Mouse (Mus musculus) limb, embryonic 15.5 days (tissue): ENCODE data around the gene Commd4. TPM values are rescaled to one million over a fixed set of nuclear protein-coding genes. Genes with fewer than 3 reads are reported as not detected.

ENCODE experiments used
- ATAC-seq: fragments of 200-750 bp; cut with Nextera tagmentation; 2 replicates; pipeline ENCODE4 v1.8.0; 2017; ENCODE audit warnings: low read depth, moderate TSS enrichment; ENCODE audit not compliant: insufficient number of reproducible peaks, low FRiP score, low TSS enrichment
- H3K27ac ChIP-seq: fragments of 300-500 bp; sonication (generic); 2 replicates; pipeline ENCODE4 v1.5.1; 2015; ENCODE audit warnings: moderate library complexity, mild to moderate bottlenecking, inconsistent platforms
- H3K27me3 ChIP-seq: fragments of 300-500 bp; sonication (generic); 2 replicates; pipeline ENCODE4 v1.6.1; 2015; ENCODE audit warnings: inconsistent platforms
- H3K36me3 ChIP-seq: fragments of 300-500 bp; sonication (generic); 2 replicates; pipeline ENCODE4 v1.6.1; 2015; ENCODE audit warnings: inconsistent platforms
- H3K4me1 ChIP-seq: fragments of 300-500 bp; sonication (generic); 2 replicates; pipeline ENCODE4 v1.6.1; 2015; ENCODE audit warnings: inconsistent platforms
- H3K4me2 ChIP-seq: fragments of 300-500 bp; sonication (generic); 2 replicates; pipeline ENCODE4 v1.6.1; 2015; ENCODE audit warnings: mild to moderate bottlenecking, inconsistent platforms
- H3K4me3 ChIP-seq: fragments of 300-500 bp; sonication (generic); 2 replicates; pipeline ENCODE4 v1.5.1; 2015; ENCODE audit warnings: mild to moderate bottlenecking, inconsistent platforms
- H3K9ac ChIP-seq: fragments of 300-500 bp; sonication (generic); 2 replicates; pipeline ENCODE4 v1.6.1; 2015; ENCODE audit warnings: inconsistent platforms
- H3K9me3 ChIP-seq: fragments of 300-500 bp; sonication (generic); 2 replicates; pipeline ENCODE4 v1.6.1; 2016; ENCODE audit warnings: inconsistent platforms
- WGBS: fragments of 180-500 bp; shearing (Covaris S2); methylation state at CpG from one replicate; pipeline ENCODE4 v1.1.7; 2015; 5-methylcytosine and 5-hydroxymethylcytosine counted together
- polyA plus RNA-seq: library from polyadenylated mRNA; unstranded; fragments of >200 nt; fragmentation: Nextera tagmentation; extraction: Ambion mirVana; gene quantifications from 2 replicates; pipeline ENCODE4 v1.2.1, GENCODE M21; 2015

The Commd4 gene
- polyA plus RNA-seq, 1 experiment from 2014 or later: 93.7 TPM

GRCm38 (mm10) chr9:57139110-57139509 is 19.0 kb downstream of the Commd4 start:
- Histone ChIP-seq H3K27ac (no peak overlapping the region), H3K4me2 (no peak overlapping the region), H3K9ac (no peak overlapping the region), H3K27me3 (no peaks in the 10 kb centered on the region), H3K36me3 (peaks cover 92% of the 10 kb centered on the region), H3K4me1 (no peaks in the 10 kb centered on the region), H3K4me3 (no peak overlapping the region), H3K9me3 (no peaks in the 10 kb centered on the region)
- no peak for ATAC-seq
- 91% methylated on average over 9 of the region's 9 CpGs for WGBS

DNA sequence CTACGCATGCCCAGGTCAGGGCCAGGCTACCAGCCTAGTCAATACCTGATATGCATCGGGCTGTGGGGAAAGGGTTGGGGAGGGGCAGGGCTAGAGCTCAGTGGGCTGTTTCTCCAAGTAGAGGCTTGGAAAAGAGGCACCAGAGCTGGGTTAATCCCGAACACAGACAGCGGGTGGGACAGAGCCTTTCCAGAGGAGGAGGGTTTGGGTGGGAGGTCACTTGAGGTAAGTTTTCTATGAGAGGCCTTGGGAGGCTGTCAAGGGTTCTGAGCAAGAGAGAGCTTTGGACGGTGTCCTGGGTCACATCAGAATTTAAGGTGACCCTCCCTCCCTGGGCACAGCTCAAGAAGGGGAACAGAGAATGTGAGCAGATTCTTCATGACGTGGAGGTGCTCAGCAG is 19.6 kb downstream of the Commd4 start:
- Histone ChIP-seq H3K9ac (no peak overlapping the region), H3K4me3 (no peak overlapping the region), H3K4me1 (no peaks in the 10 kb centered on the region), H3K27me3 (no peaks in the 10 kb centered on the region), H3K4me2 (no peak overlapping the region), H3K9me3 (no peaks in the 10 kb centered on the region), H3K36me3 (peaks cover 91% of the 10 kb centered on the region), H3K27ac (no peak overlapping the region)
- ATAC-seq: no peak
- WGBS: 88% methylated on average over 6 of the region's 6 CpGs

- no peak for ATAC-seq
- peaks cover 86% of the 10 kb centered on the region for H3K36me3 ChIP-seq
- WGBS: 88% methylated on average over 9 of the region's 9 CpGs
Measured at GRCm38 (mm10) chr9:57137777-57138176, 20.4 kb downstream of the Commd4 start.

DNA sequence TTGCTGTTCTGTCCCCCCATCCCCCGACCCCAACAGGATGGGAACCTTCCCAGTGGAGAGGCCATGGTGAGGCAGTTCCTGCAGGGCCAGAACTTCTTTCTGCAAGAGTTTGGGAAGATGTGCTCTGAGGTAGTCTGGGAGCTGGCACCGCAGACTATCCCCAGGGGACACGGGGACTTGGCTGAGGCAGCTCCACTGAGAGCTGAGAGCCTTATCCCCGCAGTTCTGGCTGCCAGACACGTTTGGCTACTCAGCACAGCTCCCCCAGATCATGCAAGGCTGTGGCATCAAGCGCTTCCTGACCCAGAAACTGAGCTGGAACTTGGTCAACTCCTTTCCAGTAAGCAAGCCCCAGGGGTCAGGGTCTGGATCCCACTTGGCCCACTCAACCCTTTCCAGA is 20.9 kb downstream of the Commd4 start:
- Histone ChIP-seq H3K4me3 (no peak overlapping the region), H3K9ac (no peak overlapping the region), H3K4me1 (no peaks in the 10 kb centered on the region), H3K27ac (no peak overlapping the region), H3K9me3 (no peaks in the 10 kb centered on the region), H3K36me3 (peaks cover 81% of the 10 kb centered on the region), H3K4me2 (no peak overlapping the region), H3K27me3 (no peaks in the 10 kb centered on the region)
- 88% methylated on average over 6 of the region's 6 CpGs for WGBS
- no peak for ATAC-seq

More at GRCm38 (mm10) chr9:57137777-57138176, 20.4 kb downstream of the Commd4 start:
- Histone ChIP-seq H3K4me2 (no peak overlapping the region), H3K9ac (no peak overlapping the region), H3K27me3 (no peaks in the 10 kb centered on the region), H3K9me3 (no peaks in the 10 kb centered on the region), H3K4me3 (no peak overlapping the region), H3K27ac (no peak overlapping the region), H3K4me1 (no peaks in the 10 kb centered on the region)

DNA sequence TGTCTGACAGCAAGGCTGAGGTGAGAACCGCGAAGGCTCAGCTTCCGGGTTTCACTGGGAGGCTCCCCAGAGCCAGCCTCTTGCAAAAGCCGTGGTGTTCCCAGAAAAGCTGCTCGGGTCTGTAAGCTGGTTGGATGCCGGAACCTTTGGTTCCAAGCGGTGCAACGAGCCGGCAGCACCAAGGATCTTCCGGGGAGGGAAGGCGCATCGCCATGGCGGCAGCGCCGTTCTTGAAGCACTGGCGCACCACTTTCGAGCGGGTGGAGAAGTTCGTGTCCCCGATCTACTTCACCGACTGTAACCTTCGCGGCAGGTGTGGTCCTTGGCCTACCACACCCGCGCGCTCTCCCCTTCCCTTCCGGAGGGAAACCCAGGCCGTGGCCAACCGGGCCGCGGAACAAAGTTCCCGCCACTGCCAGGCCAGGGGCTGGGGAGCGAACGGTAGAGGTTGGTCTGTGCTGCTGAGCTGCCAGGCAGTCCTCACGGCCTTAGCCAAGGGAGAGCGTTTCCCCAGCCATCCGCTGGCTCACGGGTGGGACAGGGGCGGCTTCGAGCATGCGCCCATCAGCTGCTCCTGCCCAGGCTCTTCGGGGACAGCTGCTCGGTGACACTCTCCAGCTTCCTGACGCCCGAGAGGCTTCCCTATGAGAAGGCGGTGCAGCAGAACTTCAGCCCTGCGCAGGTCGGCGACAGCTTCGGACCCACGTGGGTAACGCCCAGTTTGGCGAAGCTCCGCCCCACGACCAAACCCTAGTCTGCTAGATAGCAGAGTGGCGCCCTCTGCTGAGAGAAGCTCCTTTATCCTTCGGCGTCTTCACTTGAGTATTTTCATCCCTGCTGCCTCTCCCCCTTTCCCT is 27.3 kb downstream of the Commd4 start, which contains the start of gene Man2c1:
TSS of gene Man2c1 (plus strand) at position 114 of the 857 bp plus-strand sequence.
- peak within 1 kb of the TSS; percentile 96 for H3K27ac ChIP-seq
- WGBS: under 1% methylated on average over 58 of the region's 58 CpGs
- H3K4me1 ChIP-seq: peaks cover 12% of the 10 kb centered on the region
- H3K9ac ChIP-seq: peak within 1 kb of the TSS; percentile 58
- peak; percentile 89 for ATAC-seq
- H3K27me3 ChIP-seq: no peaks in the 10 kb centered on the region
- H3K9me3 ChIP-seq: no peaks in the 10 kb centered on the region
- H3K4me3 ChIP-seq: peak within 1 kb of the TSS; percentile 75
- peak within 1 kb of the TSS; percentile 83 for H3K4me2 ChIP-seq
- peaks cover 49% of the 10 kb centered on the region for H3K36me3 ChIP-seq

GRCm38 (mm10) chr9:57129641-57130040 is 28.5 kb downstream of the Commd4 start:
- peak overlapping the region; percentile 75; the same call in 1 of the 2 replicates for H3K4me3 ChIP-seq
- H3K4me1 ChIP-seq: peaks cover 12% of the 10 kb centered on the region

DNA sequence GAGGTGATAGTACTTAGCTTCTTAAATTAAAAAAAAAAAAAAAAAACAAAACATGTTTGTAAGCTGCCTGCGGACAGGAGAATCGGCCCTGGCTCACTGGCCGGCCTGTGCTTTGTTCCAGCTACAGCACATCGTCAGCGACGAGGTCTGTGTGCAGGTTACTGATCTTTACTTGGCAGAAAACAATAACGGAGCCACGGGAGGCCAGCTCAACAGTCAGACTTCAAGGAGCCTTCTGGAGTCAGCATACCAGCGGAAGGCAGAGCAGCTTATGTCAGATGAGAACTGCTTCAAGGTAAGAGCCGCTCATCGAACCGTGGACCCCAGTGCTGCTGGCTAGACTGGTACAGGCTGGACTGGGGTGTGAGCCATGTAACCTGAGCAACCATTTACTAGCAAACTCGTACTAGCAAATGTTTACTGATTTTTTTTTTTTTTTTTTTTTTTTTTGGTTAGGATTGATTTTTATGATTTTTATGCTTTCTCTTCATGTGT is 40.8 kb downstream of the Commd4 start:
- Histone ChIP-seq H3K4me2 (no peak overlapping the region), H3K27ac (no peak overlapping the region), H3K9me3 (no peaks in the 10 kb centered on the region), H3K36me3 (peaks cover 82% of the 10 kb centered on the region), H3K4me3 (no peak overlapping the region), H3K9ac (no peak overlapping the region), H3K4me1 (no peaks in the 10 kb centered on the region), H3K27me3 (no peaks in the 10 kb centered on the region)
- WGBS: 90% methylated on average over 13 of the region's 13 CpGs
- ATAC-seq: no peak

More at GRCm38 (mm10) chr9:57129641-57130040, 28.5 kb downstream of the Commd4 start:
- Histone ChIP-seq H3K27me3 (no peaks in the 10 kb centered on the region), H3K27ac (no peak overlapping the region), H3K9me3 (no peaks in the 10 kb centered on the region), H3K4me2 (peak overlapping the region; percentile 83; the same call in 1 of the 2 replicates), H3K9ac (no peak overlapping the region), H3K36me3 (peaks cover 48% of the 10 kb centered on the region)
- no peak for ATAC-seq

Other genes with a start within 250 kb of the Commd4 start
- gene Snx33, start 230.0 kb downstream of the Commd4 start, polyA plus RNA-seq: 10.9 and 11.3 TPM in 2 replicates
- gene Imp3, start 220.9 kb downstream of the Commd4 start, polyA plus RNA-seq: 80.0 and 86.5 TPM in 2 replicates
- 24.9 and 26.6 TPM in 2 replicates for gene Snupn, start 207.5 kb downstream of the Commd4 start, polyA plus RNA-seq
- gene Ptpn9, start 163.4 kb downstream of the Commd4 start, polyA plus RNA-seq: 18.1 and 22.9 TPM in 2 replicates
- gene Sin3a, start 86.3 kb downstream of the Commd4 start, polyA plus RNA-seq: 26.5 and 27.1 TPM in 2 replicates
- gene Man2c1, start 27.6 kb downstream of the Commd4 start, polyA plus RNA-seq: 64.6 and 67.1 TPM in 2 replicates
- 8.6 and 9.6 TPM in 2 replicates for gene Neil1, start 10.0 kb downstream of the Commd4 start, polyA plus RNA-seq
- not detected in 2 replicates for gene Trcg1, start 78.2 kb upstream of the Commd4 start, polyA plus RNA-seq
- 17.7 and 18.0 TPM in 2 replicates for gene 1700017B05Rik, start 104.3 kb upstream of the Commd4 start, polyA plus RNA-seq